Mouse (Mus musculus): Measurements from ENCODE around the gene Herc2.

DNA sequence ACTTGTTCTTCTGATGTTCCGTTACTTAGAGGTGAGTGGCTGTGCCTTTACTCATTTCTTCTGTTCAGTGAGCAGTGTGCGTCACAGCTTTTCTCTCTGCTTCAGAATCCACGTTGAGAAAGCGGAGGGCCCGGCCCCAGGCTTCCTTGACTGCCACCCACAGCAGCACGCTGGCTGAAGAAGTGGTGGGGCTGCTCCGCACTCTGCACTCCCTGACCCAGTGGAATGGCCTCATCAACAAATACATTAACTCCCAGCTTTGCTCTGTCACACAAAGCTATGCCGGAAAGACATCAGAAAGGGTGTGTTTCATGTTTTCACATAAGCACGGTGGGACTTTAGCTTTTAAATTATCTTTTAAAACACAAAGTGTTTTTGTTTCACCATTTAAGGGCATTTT is 103.2 kb downstream of the Herc2 start:
- TF ChIP-seq CTCF (IDR thresholded peaks at IDR 0.05; ENCODE audit: borderline replicate concordance, extremely low read depth, insufficient read depth, insufficient read length) (no peak), POLR2A (IDR thresholded peaks at IDR 0.05; ENCODE audit: borderline replicate concordance, extremely low read depth, insufficient read depth, insufficient read length, poor library complexity, severe bottlenecking) (no peak)

Data from brain, embryonic 14.5 days (tissue).